Mouse (Mus musculus) erythroblast, embryonic 14.5 days (primary cell): ENCODE data around the gene Etv5.

Experiments used
- GATA1 ChIP-seq: IDR thresholded peaks from 2 replicates; pipeline ENCODE4 v1.6.1; 2012; ENCODE audit warnings: low read length, inconsistent platforms, mixed read lengths
- TAL1 ChIP-seq: IDR thresholded peaks from 3 replicates; pipeline ENCODE4 v1.6.1; 2012; ENCODE audit warnings: low read length, inconsistent platforms, mixed read lengths

GRCm38 (mm10) chr16:22430211-22430951 is 9.1 kb downstream of the Etv5 start:
- TF ChIP-seq GATA1: no peak
- no peak for TF ChIP-seq TAL1
